Mouse (Mus musculus) hindbrain, embryonic 11.5 days (tissue): ENCODE measurements around the gene Elp5. TPM values are rescaled to one million over a fixed set of nuclear protein-coding genes. Genes with fewer than 3 reads are reported as not detected.

Experiments
- ATAC-seq: fragments of 200-750 bp; cut with Nextera tagmentation; 2 replicates; pipeline ENCODE4 v1.8.0; 2017; ENCODE audit warnings: mild to moderate bottlenecking, moderate TSS enrichment, moderate library complexity; ENCODE audit not compliant: low FRiP score
- DNase-seq: peaks from one replicate; pipeline ENCODE4 v3.0.0-alpha.2; 2015; ENCODE audit warnings: low spot score
- H3K27ac ChIP-seq: fragments of 300-500 bp; sonication (generic); 2 replicates; pipeline ENCODE4 v1.5.1; 2014; ENCODE audit warnings: mild to moderate bottlenecking, low read depth, low read length
- H3K27me3 ChIP-seq: fragments of 300-500 bp; sonication (generic); 2 replicates; pipeline ENCODE4 v1.6.1; 2014; ENCODE audit warnings: mild to moderate bottlenecking, low read length, moderate library complexity, mixed read lengths; ENCODE audit not compliant: control insufficient read depth, insufficient read depth
- H3K36me3 ChIP-seq: fragments of 300-500 bp; sonication (generic); 2 replicates; pipeline ENCODE4 v1.6.1; 2014; ENCODE audit warnings: mild to moderate bottlenecking, low read length, moderate library complexity, mixed read lengths; ENCODE audit not compliant: control insufficient read depth, insufficient read depth
- H3K4me1 ChIP-seq: fragments of 300-500 bp; sonication (generic); replicated peaks from 2 replicates; pipeline ENCODE4 v1.6.1; 2014; ENCODE audit warnings: low read length, mixed read lengths; ENCODE audit not compliant: control insufficient read depth, insufficient read depth
- H3K4me2 ChIP-seq: fragments of 300-500 bp; sonication (generic); replicated peaks from 2 replicates; pipeline ENCODE4 v1.6.1; 2014; ENCODE audit warnings: mild to moderate bottlenecking, low read depth, low read length
- H3K4me3 ChIP-seq: fragments of 300-500 bp; sonication (generic); 2 replicates; pipeline ENCODE4 v1.5.1; 2014; ENCODE audit warnings: low read depth, low read length
- H3K9ac ChIP-seq: fragments of 300-500 bp; sonication (generic); 2 replicates; pipeline ENCODE4 v1.6.1; 2014; ENCODE audit warnings: low read depth, low read length
- H3K9me3 ChIP-seq: fragments of 300-500 bp; sonication (generic); 2 replicates; pipeline ENCODE4 v1.6.1; 2016; ENCODE audit warnings: low read length; ENCODE audit not compliant: control insufficient read depth
- WGBS: fragments of 180-500 bp; shearing (Covaris S2); extraction: QIAGEN DNeasy Blood & Tissue Kit; methylation state at CpG from one replicate; pipeline ENCODE4 v1.1.7; 2014; 5-methylcytosine and 5-hydroxymethylcytosine counted together
- polyA plus RNA-seq: library from polyadenylated mRNA; unstranded; fragments of >200 nt; fragmentation: Nextera tagmentation; extraction: Ambion mirVana; gene quantifications from 2 replicates; pipeline ENCODE4 v1.2.1, GENCODE M21; 2014

Gene Elp5
- polyA plus RNA-seq, 1 experiment from 2014 or later, result 154 TPM

- ATAC-seq (no peak), DNase-seq (no peak)
- no peak overlapping the region for H3K9ac ChIP-seq
- H3K27ac ChIP-seq, result no peak overlapping the region
- peaks cover 4% of the 10 kb centered on the region; the same call in 1 of the 2 replicates for H3K4me1 ChIP-seq
- peaks cover 28% of the 10 kb centered on the region for H3K36me3 ChIP-seq
- H3K27me3 ChIP-seq, result no peaks in the 10 kb centered on the region
- H3K9me3 ChIP-seq, result no peaks in the 10 kb centered on the region
- no peak overlapping the region for H3K4me3 ChIP-seq
- no peak overlapping the region for H3K4me2 ChIP-seq
- WGBS, result 82% methylated on average over 10 of the region's 10 CpGs
Observed at GRCm38 (mm10) chr11:70010961-70011360, 28.6 kb upstream of the Elp5 start.

GRCm38 (mm10) chr11:70010548-70010947 lies 28.2 kb upstream of the Elp5 start:
- H3K36me3 ChIP-seq, result peaks cover 30% of the 10 kb centered on the region

DNA sequence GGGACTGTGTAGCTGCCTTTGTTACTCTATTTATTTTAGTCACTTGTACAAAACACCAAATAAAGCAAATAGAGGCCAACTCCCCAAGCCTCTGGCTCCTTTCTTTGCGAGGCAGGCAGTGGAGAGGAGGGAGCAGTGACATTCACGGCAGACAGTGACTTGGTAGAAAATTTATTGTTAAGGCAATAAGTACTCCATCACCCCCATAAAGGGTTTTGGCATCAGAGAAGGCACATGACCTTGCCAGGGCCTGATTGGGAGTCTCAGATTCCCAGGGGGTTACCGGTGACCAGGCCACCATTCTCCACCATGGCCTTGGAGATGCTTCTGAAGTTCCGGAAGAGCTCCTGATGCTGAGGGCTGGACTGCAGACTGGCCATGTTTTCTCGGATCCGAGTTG lies 27.7 kb upstream of the Elp5 start:
- Histone ChIP-seq H3K36me3 (peaks cover 30% of the 10 kb centered on the region), H3K4me3 (no peak overlapping the region), H3K9ac (no peak overlapping the region), H3K27me3 (no peaks in the 10 kb centered on the region), H3K4me1 (peaks cover 4% of the 10 kb centered on the region; the same call in 1 of the 2 replicates), H3K4me2 (no peak overlapping the region), H3K27ac (no peak overlapping the region), H3K9me3 (no peaks in the 10 kb centered on the region)
- ATAC-seq, result no peak
- WGBS, result 90% methylated on average over 6 of the region's 6 CpGs
- DNase-seq, result no peak

More at GRCm38 (mm10) chr11:70010548-70010947, 28.2 kb upstream of the Elp5 start:
- DNase-seq, result no peak
- Histone ChIP-seq H3K9ac (no peak overlapping the region), H3K4me1 (peaks cover 4% of the 10 kb centered on the region; the same call in 1 of the 2 replicates), H3K27ac (no peak overlapping the region), H3K4me3 (no peak overlapping the region), H3K9me3 (no peaks in the 10 kb centered on the region), H3K4me2 (no peak overlapping the region), H3K27me3 (no peaks in the 10 kb centered on the region)
- 91% methylated on average over 12 of the region's 12 CpGs for WGBS
- no peak for ATAC-seq

DNA sequence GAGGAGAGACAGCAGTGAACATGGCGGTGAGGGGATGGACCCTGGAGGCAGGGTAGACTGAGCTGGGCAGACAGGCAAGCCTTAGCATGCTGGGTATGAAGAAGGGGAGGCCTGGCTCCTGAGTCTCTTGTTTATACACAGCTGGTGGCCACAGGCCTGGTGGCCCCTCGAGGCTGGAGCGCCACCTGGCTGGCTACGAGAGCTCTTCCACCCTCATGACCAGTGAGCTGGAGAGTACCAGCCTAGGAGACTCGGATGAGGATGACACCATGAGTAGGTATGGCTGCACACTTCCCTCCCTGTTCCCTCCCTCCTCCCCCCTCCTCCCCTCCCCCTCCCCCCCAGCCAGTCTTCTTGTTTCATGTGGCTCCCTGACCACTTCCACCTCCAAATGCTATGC lies 23.2 kb upstream of the Elp5 start:
- no peak for DNase-seq
- Histone ChIP-seq H3K4me3 (no peak overlapping the region), H3K36me3 (peaks cover 20% of the 10 kb centered on the region), H3K27me3 (no peaks in the 10 kb centered on the region), H3K9ac (no peak overlapping the region), H3K4me1 (0 out of 2 replicates have a peak, but pooled peaks cover 4% of the 10 kb centered on the region), H3K4me2 (no peak overlapping the region), H3K9me3 (no peaks in the 10 kb centered on the region), H3K27ac (no peak overlapping the region)
- ATAC-seq, result no peak
- WGBS, result 69% methylated on average over 5 of the region's 5 CpGs

DNA sequence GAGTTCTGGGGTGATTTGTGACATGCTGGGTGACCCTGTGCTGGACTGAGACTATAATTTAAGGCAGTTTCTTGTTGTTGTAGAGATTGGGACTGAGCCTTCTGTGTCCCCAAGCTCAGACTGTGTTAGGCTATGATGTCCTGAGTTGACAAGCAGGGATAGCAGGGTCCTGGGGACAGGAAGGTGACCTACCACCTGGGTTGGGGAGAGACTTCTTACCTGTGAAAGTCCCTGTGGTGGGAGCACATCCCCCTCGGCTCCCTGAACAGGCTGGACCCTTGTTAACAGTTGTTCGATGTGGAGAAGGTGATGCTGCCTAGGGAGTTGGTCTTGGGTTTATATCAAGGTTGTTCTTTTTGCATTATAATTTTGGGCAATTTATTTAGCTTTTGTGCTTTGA lies 20.2 kb upstream of the Elp5 start:
- Histone ChIP-seq H3K36me3 (peaks cover 23% of the 10 kb centered on the region), H3K9ac (no peak overlapping the region)
- 90% methylated on average over 2 of the region's 2 CpGs for WGBS

DNA sequence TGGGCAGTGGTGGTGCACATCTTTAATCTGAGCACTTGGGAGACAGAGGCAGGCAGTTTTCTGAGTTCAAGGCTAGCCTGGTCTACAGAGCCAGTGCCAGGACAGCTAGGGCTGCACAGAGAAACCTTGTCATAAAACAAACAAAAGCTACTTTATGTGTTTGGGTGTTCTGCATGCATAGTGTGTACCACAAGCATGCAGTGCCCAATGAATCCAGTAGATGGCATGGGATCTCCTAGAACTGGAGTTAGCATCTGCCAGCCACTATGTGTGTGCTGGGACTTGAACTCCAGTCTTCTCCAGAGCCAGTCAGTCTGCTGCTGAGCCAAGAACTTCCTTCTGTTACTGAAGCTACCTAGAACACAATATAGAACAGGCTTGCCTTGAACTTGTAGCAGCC lies 19.5 kb upstream of the Elp5 start:
- Histone ChIP-seq H3K27me3 (no peaks in the 10 kb centered on the region), H3K36me3 (peaks cover 21% of the 10 kb centered on the region), H3K4me3 (peak overlapping the region; percentile 78), H3K9me3 (no peaks in the 10 kb centered on the region), H3K4me2 (peak overlapping the region; percentile 77), H3K27ac (no peak overlapping the region), H3K9ac (no peak overlapping the region; the same call in 1 of the 2 replicates), H3K4me1 (peaks cover 8% of the 10 kb centered on the region; the same call in 1 of the 2 replicates)
- no peak for ATAC-seq
- DNase-seq, result peak; percentile 63

More for the DNA sequence above, 20.2 kb upstream of the Elp5 start:
- ATAC-seq (no peak), DNase-seq (no peak)
- H3K4me3 ChIP-seq, result peak overlapping the region; percentile 78; the same call in 1 of the 2 replicates
- peak overlapping the region; percentile 77; the same call in 1 of the 2 replicates for H3K4me2 ChIP-seq
- no peak overlapping the region for H3K27ac ChIP-seq
- peaks cover 8% of the 10 kb centered on the region; the same call in 1 of the 2 replicates for H3K4me1 ChIP-seq
- no peaks in the 10 kb centered on the region for H3K27me3 ChIP-seq
- no peaks in the 10 kb centered on the region for H3K9me3 ChIP-seq

DNA sequence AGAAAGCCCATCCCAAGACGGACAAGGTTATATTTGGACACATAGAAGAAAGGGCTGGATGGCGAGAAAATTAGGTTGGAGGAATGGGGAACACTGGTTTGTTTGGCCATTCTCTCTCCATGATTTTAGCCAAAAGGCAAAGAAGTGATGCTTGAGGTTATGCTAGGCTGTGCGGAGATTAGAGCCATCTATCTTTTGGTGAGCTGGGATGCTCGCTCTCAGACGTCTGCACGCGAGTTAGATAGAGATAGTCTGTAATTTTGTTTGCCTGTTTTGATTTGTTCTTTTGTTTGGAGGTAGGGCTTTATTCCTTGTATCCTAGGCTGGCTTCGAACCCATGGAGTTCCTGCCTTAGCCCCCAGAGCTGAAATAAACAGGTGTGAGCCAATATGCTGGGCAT lies 18.8 kb upstream of the Elp5 start:
- peak overlapping the region; percentile 83 for H3K9ac ChIP-seq
- no peaks in the 10 kb centered on the region for H3K27me3 ChIP-seq
- peak overlapping the region; percentile 95; the same call in 1 of the 2 replicates for H3K27ac ChIP-seq
- peaks cover 8% of the 10 kb centered on the region; the same call in 1 of the 2 replicates for H3K4me1 ChIP-seq
- H3K4me2 ChIP-seq, result peak overlapping the region; percentile 77
- H3K4me3 ChIP-seq, result peak overlapping the region; percentile 78
- H3K36me3 ChIP-seq, result peaks cover 15% of the 10 kb centered on the region
- 11% methylated on average over 8 of the region's 8 CpGs for WGBS
- ATAC-seq (no peak), DNase-seq (no peak)
- H3K9me3 ChIP-seq, result no peaks in the 10 kb centered on the region

- Histone ChIP-seq H3K9me3 (no peaks in the 10 kb centered on the region), H3K27ac (peak within 1 kb of the TSS; percentile 95), H3K4me2 (peak within 1 kb of the TSS; percentile 77), H3K4me3 (peak within 1 kb of the TSS; percentile 78), H3K9ac (peak within 1 kb of the TSS; percentile 83), H3K4me1 (peaks cover 8% of the 10 kb centered on the region; the same call in 1 of the 2 replicates), H3K27me3 (no peaks in the 10 kb centered on the region), H3K36me3 (peaks cover 11% of the 10 kb centered on the region)
- ATAC-seq (peak; percentile 65), DNase-seq (peak; percentile 95)
- 1% methylated on average over 48 of the region's 48 CpGs for WGBS
Observed at GRCm38 (mm10) chr11:70000396-70000898, 18.1 kb upstream of the Elp5 start, which contains the start of gene Dvl2. Gene Dvl2 (plus strand): TSS chr11:70000595.

GRCm38 (mm10) chr11:69999666-70000065 lies 17.3 kb upstream of the Elp5 start:
- Histone ChIP-seq H3K27me3 (no peaks in the 10 kb centered on the region), H3K9me3 (no peaks in the 10 kb centered on the region), H3K27ac (peak overlapping the region; percentile 25; the same call in 1 of the 2 replicates), H3K4me2 (no peak overlapping the region), H3K4me3 (no peak overlapping the region), H3K4me1 (peaks cover 8% of the 10 kb centered on the region; the same call in 1 of the 2 replicates), H3K36me3 (peaks cover 11% of the 10 kb centered on the region), H3K9ac (no peak overlapping the region)
- DNase-seq (no peak), ATAC-seq (no peak)
- 85% methylated on average over 8 of the region's 8 CpGs for WGBS
